Mouse (Mus musculus) liver (tissue): ENCODE data around the gene Nfu1.

ENCODE experiments used
- DNase-seq: peaks from one replicate; pipeline ENCODE4 v3.0.0-alpha.2; 2020; ENCODE audit warnings: mixed read lengths

The Nfu1 gene

GRCm38 (mm10) chr6:87008887-87009286, at the start of gene Nfu1:
TSS of gene Nfu1 (plus strand) at chr6:87009236.
- no peak for DNase-seq

DNA sequence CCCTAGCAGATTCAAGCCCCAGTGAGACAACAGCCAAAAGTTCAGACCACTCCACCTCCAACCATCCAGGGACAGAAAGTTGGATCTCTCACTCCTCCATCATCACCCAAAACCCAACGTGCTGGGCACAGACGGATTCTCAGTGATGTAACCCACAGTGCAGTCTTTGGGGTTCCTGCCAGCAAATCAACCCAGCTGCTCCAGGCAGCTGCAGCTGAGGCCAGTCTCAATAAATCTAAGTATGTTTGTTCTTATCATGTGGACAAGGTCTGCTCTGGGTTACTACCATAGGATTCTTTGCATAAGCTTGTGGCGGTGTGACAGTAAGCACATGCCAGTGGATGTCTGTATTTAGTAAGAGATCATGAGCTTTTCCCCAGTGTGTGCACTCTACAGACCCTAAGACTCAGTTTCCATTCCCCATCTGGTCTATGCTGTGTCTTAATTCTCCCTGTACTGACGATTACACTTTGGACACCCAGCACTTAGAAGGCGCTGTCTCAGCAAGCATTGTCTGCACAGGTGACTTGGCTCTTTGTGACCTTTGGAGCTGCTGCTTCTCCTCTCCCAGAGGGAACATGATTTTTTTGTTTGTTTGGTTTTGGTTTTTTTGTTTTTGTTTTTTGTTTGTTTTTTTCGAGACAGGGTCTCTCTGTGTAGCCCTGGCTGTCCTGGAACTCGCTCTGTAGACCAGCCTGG, 44.9 kb upstream of the Nfu1 start:
- DNase-seq: no peak

- no peak for DNase-seq
Measured at GRCm38 (mm10) chr6:86967166-86967565, 41.9 kb upstream of the Nfu1 start.

- DNase-seq: no peak
Measured at GRCm38 (mm10) chr6:86973956-86974355, 35.1 kb upstream of the Nfu1 start.

GRCm38 (mm10) chr6:86978156-86978908, 30.7 kb upstream of the Nfu1 start:
- DNase-seq: no peak

GRCm38 (mm10) chr6:86978909-86979265, 30.1 kb upstream of the Nfu1 start:
- no peak for DNase-seq

DNA sequence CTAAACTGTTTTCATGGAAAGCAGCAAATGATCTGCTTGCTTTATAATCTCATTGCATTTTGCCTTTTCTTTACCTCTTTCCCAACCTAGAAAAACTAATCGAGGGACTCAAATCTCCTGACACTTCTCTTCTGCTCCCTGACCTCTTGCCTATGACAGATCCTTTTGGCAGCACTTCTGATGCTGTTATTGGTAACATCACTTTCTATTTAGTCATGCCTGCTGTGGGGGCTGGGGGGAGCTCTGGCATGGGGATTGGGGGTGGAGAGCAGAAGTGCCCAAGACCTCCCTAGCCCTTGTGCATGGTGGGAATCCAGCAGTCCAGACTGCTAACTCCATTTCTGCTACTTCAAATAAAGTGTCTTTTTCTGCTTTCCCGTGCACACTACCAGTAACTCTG, 27.8 kb upstream of the Nfu1 start:
- no peak for DNase-seq

DNA sequence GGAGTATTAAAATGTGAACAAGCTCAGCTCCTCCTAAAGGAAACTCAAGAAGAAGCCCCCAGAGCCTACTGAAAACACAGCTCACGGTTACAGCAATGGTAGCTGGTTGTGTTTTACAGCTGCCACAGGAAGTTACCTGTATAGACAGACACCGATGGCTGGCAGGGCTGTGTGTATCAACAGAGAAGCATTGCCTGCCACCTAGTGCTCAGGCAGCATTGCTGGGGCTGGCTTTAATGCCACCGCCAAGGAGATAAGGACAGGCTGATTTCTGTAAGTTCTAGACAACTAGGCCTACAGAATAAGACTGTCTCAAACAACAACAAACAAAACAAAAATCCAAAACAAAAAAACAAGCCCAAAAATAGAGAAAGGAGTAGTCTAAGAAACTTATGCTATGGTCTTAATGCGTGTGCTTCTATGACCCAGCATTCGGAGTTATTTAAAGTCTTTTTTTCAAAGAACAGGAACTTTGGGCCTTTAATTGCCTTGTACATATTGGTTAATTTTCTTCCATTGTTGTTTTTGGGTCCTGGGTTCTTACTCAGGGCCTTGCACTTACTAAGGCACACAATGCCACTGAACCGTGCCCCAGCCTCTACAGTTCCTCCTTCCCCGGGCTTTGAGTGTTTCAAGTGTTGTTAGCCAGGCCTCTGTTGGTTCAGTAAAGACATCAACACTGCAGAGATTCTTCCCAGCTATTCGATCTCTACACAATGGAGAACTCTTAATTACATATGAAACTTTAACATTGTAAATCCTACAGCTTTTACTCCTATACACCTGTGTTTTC, 23.5 kb upstream of the Nfu1 start:
- no peak for DNase-seq

- DNase-seq: no peak
Measured at GRCm38 (mm10) chr6:86989576-86989975, 19.5 kb upstream of the Nfu1 start.

DNA sequence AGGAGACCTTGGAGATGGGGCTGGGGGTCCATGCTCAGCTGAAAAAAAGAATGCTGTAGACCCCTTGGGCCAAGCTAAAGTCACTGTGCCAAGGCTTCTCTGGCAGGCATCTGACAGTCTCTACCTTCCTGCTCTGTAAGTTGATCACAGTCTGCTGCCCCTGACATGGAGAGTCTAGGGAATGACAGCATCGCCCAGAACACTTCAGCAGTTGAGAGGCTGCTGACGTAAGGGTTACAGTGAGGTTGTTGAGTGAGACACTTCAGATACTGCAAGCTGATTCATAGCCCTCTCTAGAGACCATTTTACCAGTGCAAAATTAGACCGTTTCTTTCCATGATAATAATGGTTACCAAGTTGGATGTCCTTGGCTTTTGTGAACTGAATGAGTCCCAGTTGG, 18.0 kb upstream of the Nfu1 start:
- DNase-seq: no peak

DNA sequence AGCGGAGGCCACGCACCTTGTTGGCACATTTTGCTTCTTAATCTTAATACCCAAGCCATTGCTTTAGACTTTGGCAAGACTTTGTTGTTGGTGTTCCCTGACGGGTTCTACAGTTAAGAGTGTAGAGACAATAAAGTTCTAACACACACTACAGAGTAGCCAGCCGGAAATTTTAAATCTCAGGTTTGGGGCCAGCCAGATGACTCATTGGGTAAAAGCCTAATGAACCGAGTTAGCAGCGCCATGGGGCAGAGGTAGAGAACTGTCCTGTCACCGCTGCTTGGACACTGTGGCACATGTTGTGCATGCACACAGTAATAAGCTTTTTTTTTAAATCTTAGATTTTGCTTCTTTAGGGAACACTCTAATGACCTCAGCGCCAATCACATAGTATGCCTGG, 16.7 kb upstream of the Nfu1 start:
- DNase-seq: no peak

DNA sequence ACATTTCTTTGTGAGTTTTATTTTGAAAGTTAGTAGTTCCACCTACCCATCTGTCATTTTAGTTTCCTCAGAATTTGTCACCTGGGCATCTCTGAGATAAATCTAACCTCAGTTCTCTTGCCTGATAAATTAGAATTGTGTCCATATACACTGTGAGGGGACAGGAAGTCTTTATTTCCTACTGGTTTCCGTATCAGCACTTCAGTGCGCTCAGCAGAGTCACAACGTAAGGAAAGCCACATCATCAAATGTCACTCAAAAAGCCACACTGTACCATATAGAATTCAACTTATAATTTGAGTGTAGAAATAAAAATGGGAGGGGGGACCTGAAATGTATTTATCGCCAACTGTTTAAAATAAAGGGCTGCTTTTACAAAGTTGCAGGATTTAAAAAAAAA, 14.8 kb upstream of the Nfu1 start:
- DNase-seq: no peak

DNA sequence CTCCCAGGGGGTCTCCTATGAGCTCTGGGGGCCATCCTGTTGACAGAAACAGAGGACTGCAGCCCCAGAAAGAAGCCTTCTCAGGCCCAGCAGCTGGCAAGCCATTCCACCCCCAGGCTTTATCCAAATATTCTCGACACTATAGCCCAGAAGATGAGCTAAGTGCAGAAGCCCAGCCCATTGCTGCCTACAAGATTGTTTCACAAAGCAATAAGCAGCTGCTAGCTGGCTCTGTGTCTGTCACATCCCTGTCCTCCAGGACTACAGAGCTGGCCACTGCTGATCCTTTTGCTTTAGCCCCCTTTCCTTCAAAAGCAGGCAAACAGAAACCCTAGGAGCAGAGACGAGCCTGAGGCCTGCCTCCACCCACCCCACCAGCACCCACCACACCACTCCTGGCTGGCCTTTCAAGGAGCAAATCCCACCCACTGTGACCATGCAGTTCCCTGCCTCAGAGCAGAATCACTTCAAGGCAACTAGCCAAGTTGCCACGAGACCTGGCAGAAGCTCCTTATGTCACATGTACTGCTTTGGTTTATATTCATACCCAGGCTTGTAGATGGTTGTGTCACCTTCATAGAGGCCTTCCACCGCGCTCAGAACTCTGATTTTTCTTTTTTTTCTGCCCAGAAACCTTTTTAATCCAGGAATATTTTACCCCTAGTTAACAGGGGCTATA, 12.3 kb upstream of the Nfu1 start:
- no peak for DNase-seq

DNA sequence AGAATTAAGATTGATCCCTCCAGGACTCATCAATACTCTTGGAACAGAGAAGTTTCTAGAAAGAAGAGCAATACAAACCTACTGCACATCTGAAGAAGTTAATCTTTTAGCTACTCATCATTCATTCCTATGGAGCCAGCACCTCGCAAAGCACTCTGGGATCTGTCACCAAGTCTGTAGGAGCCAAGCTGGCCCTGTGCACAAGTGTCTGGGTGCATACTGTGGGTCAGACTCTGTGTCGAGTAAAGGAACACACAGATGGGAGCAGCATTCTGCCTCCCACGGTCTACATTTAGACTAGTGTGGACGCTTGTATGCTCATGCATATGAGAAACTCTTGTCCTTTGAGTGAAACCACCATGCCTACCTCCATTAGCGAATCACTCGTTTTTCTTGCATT, 11.7 kb upstream of the Nfu1 start:
- no peak for DNase-seq

GRCm38 (mm10) chr6:87001995-87002394, 7.0 kb upstream of the Nfu1 start:
- no peak for DNase-seq

DNA sequence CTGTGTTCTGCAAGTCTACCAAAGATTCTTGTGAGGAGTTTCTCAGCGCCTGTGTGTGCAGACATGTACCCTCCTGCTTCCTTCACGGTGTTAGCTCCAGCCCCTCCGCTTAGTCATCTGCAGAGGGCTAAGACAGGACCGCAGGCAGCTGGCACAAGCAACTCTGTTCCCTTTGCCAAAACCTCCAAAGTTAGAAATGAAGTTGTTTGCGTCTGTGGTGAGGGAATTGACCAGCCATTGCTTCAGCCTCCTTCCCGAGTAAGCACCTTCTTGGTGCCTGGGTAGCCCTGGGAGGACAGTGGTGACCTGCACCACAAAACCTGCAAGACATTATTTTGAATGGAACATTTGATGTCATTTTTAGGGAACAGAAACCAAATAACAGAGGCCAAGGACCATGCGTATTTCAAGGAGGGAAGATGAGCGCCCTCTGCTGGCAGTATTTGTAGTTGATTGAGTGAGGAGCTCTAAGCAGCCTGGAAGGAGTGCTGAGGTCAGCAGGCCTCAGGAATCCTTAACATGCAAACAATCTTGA, 6.4 kb upstream of the Nfu1 start:
- DNase-seq: peak; percentile 81

DNA sequence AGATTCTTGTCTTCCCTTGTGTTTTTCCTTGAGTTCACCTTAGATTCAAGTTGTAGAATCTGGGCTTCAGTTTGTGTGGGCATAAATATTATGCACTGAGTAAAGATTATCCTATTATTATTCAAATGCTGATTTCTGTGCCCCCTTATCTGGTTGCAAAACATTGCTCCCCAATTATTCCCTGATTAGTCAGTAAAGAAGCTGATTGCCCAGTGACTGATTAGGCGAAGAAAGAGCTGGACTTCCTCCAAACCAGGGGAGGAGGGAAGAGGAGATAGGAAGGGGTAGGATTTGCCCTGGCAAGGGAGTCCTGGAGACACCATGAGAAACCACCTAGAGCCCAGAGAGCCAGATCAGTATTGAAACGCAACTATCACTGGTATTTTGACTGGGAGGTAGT, 4.9 kb upstream of the Nfu1 start:
- DNase-seq: no peak

- DNase-seq: no peak
Measured at GRCm38 (mm10) chr6:87005577-87005976, 3.5 kb upstream of the Nfu1 start.

DNA sequence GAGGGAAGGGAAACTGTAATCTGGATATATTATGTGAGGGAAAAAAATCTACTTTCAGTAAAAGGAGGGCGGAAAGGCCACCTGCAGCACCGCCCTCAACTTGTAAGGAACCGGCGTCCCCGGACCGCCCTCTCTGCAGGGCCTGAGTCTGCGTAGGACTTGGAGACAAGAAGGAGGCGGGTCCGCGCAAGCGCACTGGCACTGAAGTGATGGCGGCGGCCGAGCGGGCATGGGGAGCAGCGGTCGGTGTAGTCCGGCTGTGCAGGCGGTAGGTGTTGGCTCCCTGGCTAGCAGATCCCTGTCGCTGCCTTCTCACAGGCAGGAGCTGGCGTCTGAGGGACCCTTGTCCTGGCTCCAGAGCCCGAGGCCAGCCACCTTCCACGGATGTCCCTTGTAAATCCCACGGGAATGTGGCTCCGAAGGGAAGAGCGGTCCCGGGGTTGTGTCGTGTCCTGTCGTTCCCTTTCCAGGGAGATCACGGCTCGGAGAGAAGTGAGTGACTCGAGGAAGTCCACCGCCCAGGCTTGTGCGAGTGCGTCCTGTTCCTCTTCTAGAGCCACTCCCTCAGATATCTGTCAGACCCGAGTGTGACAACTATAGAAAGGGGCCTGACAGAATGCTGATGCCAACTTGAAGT, 774 bp downstream of the Nfu1 start:
- DNase-seq: peak; percentile 98

GRCm38 (mm10) chr6:87016916-87017315, 7.9 kb downstream of the Nfu1 start:
- DNase-seq: peak; percentile 57

- DNase-seq: no peak
Measured at GRCm38 (mm10) chr6:87018874-87019273, 9.8 kb downstream of the Nfu1 start.

DNA sequence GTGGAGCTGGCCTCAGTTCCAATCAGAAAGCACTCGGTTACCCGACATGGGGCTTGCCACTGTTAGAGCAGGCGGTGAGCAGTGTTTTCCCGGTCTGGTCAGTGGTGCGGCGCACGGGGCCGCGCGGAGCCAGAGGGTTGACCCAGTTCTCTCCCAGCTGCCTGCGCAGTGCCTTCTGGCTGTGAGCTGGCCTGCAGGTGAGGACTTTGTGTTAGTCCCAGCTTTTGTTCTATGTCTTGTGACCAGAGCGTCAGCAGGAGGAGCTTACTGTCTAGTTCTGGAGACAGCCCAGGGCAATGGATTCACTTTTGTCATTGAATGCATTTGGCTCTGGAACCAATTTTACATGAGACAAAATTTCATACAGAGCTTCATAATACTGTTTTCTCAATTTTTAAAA, 12.8 kb downstream of the Nfu1 start:
- no peak for DNase-seq

GRCm38 (mm10) chr6:87026980-87027379, 17.9 kb downstream of the Nfu1 start:
- peak; percentile 6 for DNase-seq
